In the genomic region with DNA sequence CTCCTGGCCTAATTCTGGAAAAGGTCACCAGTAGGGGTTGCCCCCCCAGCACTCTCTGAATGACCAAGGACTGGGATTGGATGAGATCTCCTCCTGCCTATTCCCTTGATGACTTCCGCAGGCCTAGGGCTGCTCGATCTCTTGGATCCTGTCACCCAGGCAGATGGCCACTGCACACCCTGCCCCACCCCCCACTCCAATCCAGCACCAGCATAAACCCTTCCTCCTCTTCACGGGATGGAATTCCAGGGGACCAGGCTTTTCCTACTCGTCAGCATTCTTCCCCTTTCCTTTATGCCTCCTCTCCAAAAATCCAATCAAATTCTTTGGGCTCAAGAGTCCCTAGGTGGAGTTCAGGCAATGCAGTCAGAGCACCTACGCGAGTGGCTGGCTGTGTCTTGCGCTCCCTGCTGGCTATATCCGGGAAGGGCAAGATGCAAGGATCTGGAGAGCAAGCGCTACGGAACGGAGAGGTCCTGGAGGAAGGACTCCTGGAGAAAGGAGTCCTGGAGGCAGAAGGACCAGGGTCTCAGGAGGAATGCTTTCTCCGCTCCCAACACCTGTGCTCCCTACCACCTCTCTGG, we compare ENCODE assay signal across 10 mouse cellular contexts. TPM values are rescaled to one million over a fixed set of nuclear protein-coding genes. Genes with fewer than 3 reads are reported as not detected.
DNase-seq lines count a peak whose midpoint lies in the region; ATAC-seq and TF ChIP-seq lines count a peak whose summit lies in the region.
"Had no signal": no experiment of that assay in that cellular context is flagged by ENCODE, and none has a peak within 500 bp of the region (broad histone marks: within the 10 kb centered on the region; RNA-seq: fewer than 3 reads in every experiment).

No protein-coding gene starts in this region.

- TF ChIP-seq CTCF in forebrain, postnatal 0 days (IDR thresholded peaks at IDR 0.05; ENCODE audit: low read depth): peak; percentile 80
- TF ChIP-seq CTCF in intestine, postnatal 0 days (IDR thresholded peaks at IDR 0.05; ENCODE audit: low read depth): peak; percentile 89

- DNase-seq in layer of hippocampus, adult 11-12 months (ENCODE audit: low spot score): peak; percentile 68
- no peak for DNase-seq in layer of hippocampus, adult 9-11 months
- DNase-seq in cerebellum, adult 8-10 months: peak; percentile 81
- peak; percentile 62 for DNase-seq in forebrain, postnatal 0 days
- peak; percentile 83 for DNase-seq in limb, embryonic 11.5 days (ENCODE audit: low spot score)

- ATAC-seq in forebrain, postnatal 0 days: peak; percentile 57; the same call in 1 of the 2 replicates
- no peak for ATAC-seq in intestine, postnatal 0 days
- ATAC-seq in limb, embryonic 11.5 days (ENCODE audit: insufficient number of reproducible peaks, low FRiP score, low TSS enrichment, low read depth): peak; percentile 64; the same call in 1 of the 2 replicates
- no peak; the same call in 1 of the 2 replicates for ATAC-seq in midbrain, embryonic 16.5 days
- ATAC-seq in stomach, embryonic 15.5 days (ENCODE audit: insufficient read depth, low FRiP score, low read depth): 0 out of 2 replicates have a peak, but pooled peaks have one; percentile 45

- 20% methylated on average over 12 of the region's 12 CpGs for WGBS in forebrain, postnatal 0 days
- WGBS in intestine, postnatal 0 days: 17% methylated on average over 12 of the region's 12 CpGs
- 25% methylated on average over 12 of the region's 12 CpGs for WGBS in limb, embryonic 11.5 days
- 20% methylated on average over 12 of the region's 12 CpGs for WGBS in midbrain, embryonic 16.5 days
- WGBS in stomach, embryonic 15.5 days: 13% methylated on average over 12 of the region's 12 CpGs

- H3K9me3 ChIP-seq in forebrain, postnatal 0 days (ENCODE audit: low read length): no peaks in the 10 kb centered on the region
- no peaks in the 10 kb centered on the region for H3K9me3 ChIP-seq in intestine, postnatal 0 days (ENCODE audit: control insufficient read depth)
- H3K9me3 ChIP-seq in limb, embryonic 11.5 days (ENCODE audit: control insufficient read depth, low read length): no peaks in the 10 kb centered on the region
- no peaks in the 10 kb centered on the region for H3K9me3 ChIP-seq in midbrain, embryonic 16.5 days (replicated peaks; ENCODE audit: control insufficient read depth, low read length, poor library complexity, severe bottlenecking)
- no peaks in the 10 kb centered on the region for H3K9me3 ChIP-seq in stomach, embryonic 15.5 days

- no peaks in the 10 kb centered on the region for H3K36me3 ChIP-seq in forebrain, postnatal 0 days (ENCODE audit: insufficient read depth)
- H3K36me3 ChIP-seq in intestine, postnatal 0 days (ENCODE audit: control insufficient read depth, insufficient read depth): no peaks in the 10 kb centered on the region
- no peaks in the 10 kb centered on the region for H3K36me3 ChIP-seq in limb, embryonic 11.5 days (ENCODE audit: control insufficient read depth, insufficient read depth, low read length)
- H3K36me3 ChIP-seq in midbrain, embryonic 16.5 days (ENCODE audit: control insufficient read depth, insufficient read depth, low read length): no peaks in the 10 kb centered on the region
- H3K36me3 ChIP-seq in stomach, embryonic 15.5 days: no peaks in the 10 kb centered on the region

- H3K4me1 ChIP-seq in forebrain, postnatal 0 days (ENCODE audit: insufficient read depth): no peaks in the 10 kb centered on the region
- H3K4me1 ChIP-seq in intestine, postnatal 0 days (replicated peaks; ENCODE audit: control insufficient read depth, insufficient read depth, low read length): no peaks in the 10 kb centered on the region
- H3K4me1 ChIP-seq in limb, embryonic 11.5 days (ENCODE audit: control insufficient read depth, insufficient read depth, low read length): no peaks in the 10 kb centered on the region
- H3K4me1 ChIP-seq in midbrain, embryonic 16.5 days (ENCODE audit: control insufficient read depth, insufficient read depth, low read length): peaks cover 2% of the 10 kb centered on the region; the same call in 1 of the 2 replicates
- no peaks in the 10 kb centered on the region for H3K4me1 ChIP-seq in stomach, embryonic 15.5 days

- no peak overlapping the region for H3K9ac ChIP-seq in forebrain, postnatal 0 days
- no peak overlapping the region for H3K9ac ChIP-seq in intestine, postnatal 0 days (ENCODE audit: low read depth, low read length)
- H3K9ac ChIP-seq in limb, embryonic 11.5 days (ENCODE audit: low read length): no peak overlapping the region; the same call in 1 of the 2 replicates
- H3K9ac ChIP-seq in midbrain, embryonic 16.5 days (ENCODE audit: low read depth, low read length): no peak overlapping the region
- H3K9ac ChIP-seq in stomach, embryonic 15.5 days: no peak overlapping the region

- no peak overlapping the region for H3K27ac ChIP-seq in forebrain, postnatal 0 days (ENCODE audit: low read depth, low read length)
- no peak overlapping the region for H3K27ac ChIP-seq in intestine, postnatal 0 days (ENCODE audit: low read depth, low read length)
- no peak overlapping the region for H3K27ac ChIP-seq in limb, embryonic 11.5 days (replicated peaks; ENCODE audit: low read depth, low read length)
- 0 out of 2 replicates have a peak overlapping the region, but pooled peaks have one; percentile 35 for H3K27ac ChIP-seq in midbrain, embryonic 16.5 days (ENCODE audit: low read length)
- H3K27ac ChIP-seq in stomach, embryonic 15.5 days: no peak overlapping the region

- no peaks in the 10 kb centered on the region for H3K27me3 ChIP-seq in forebrain, postnatal 0 days (ENCODE audit: insufficient read depth, low read length)
- peaks cover 11% of the 10 kb centered on the region; the same call in 1 of the 2 replicates for H3K27me3 ChIP-seq in intestine, postnatal 0 days (replicated peaks; ENCODE audit: control insufficient read depth, insufficient read depth, low read length)
- H3K27me3 ChIP-seq in limb, embryonic 11.5 days (ENCODE audit: control insufficient read depth, insufficient read depth, low read length): peaks cover 15% of the 10 kb centered on the region
- H3K27me3 ChIP-seq in midbrain, embryonic 16.5 days (ENCODE audit: control insufficient read depth, insufficient read depth, low read depth, low read length): 0 out of 2 replicates have a peak, but pooled peaks cover 5% of the 10 kb centered on the region
- 0 out of 2 replicates have a peak, but pooled peaks cover 2% of the 10 kb centered on the region for H3K27me3 ChIP-seq in stomach, embryonic 15.5 days (replicated peaks)

- H3K4me2 ChIP-seq in forebrain, postnatal 0 days (ENCODE audit: low read depth): no peak overlapping the region
- no peak overlapping the region for H3K4me2 ChIP-seq in intestine, postnatal 0 days (replicated peaks; ENCODE audit: low read depth)
- H3K4me2 ChIP-seq in limb, embryonic 11.5 days (ENCODE audit: low read depth, severe bottlenecking): no peak overlapping the region
- H3K4me2 ChIP-seq in midbrain, embryonic 16.5 days (ENCODE audit: low read length): no peak overlapping the region
- H3K4me2 ChIP-seq in stomach, embryonic 15.5 days: no peak overlapping the region

- no peak overlapping the region for H3K4me3 ChIP-seq in forebrain, postnatal 0 days (ENCODE audit: low read depth, low read length)
- H3K4me3 ChIP-seq in intestine, postnatal 0 days (ENCODE audit: low read depth, low read length): no peak overlapping the region
- no peak overlapping the region for H3K4me3 ChIP-seq in limb, embryonic 11.5 days (ENCODE audit: low read depth, low read length)
- no peak overlapping the region for H3K4me3 ChIP-seq in midbrain, embryonic 16.5 days (ENCODE audit: low read depth, low read length)
- H3K4me3 ChIP-seq in stomach, embryonic 15.5 days (replicated peaks): no peak overlapping the region

RNA-seq across cellular contexts. Expression of a gene that starts 7.1 kb away (rescaled TPM):
- 274 and 518 TPM in 2 replicates for total RNA-seq in forebrain, postnatal 0 days (2014; rRNA removed)
- polyA plus RNA-seq in forebrain, postnatal 0 days (2015; fragmentation: Nextera tagmentation; extraction: Ambion mirVana): 131 and 237 TPM in 2 replicates
- polyA plus RNA-seq in intestine, postnatal 0 days (2015; fragmentation: Nextera tagmentation; extraction: Ambion mirVana): 10.0 and 10.4 TPM in 2 replicates
- 0.38 and 0.39 TPM in 2 replicates for polyA plus RNA-seq in limb, embryonic 11.5 days (2014; fragmentation: Nextera tagmentation; extraction: Ambion mirVana)
- 417 and 440 TPM in 2 replicates for polyA plus RNA-seq in midbrain, embryonic 16.5 days (2015; fragmentation: Nextera tagmentation; extraction: Ambion mirVana)
- polyA plus RNA-seq in stomach, embryonic 15.5 days (2015; fragmentation: Nextera tagmentation; extraction: Ambion mirVana): 15.5 and 16.7 TPM in 2 replicates

RNA-seq across cellular contexts. Expression of a gene that starts 28.9 kb away (rescaled TPM):
- not detected in 2 replicates for total RNA-seq in forebrain, postnatal 0 days (2014; rRNA removed)
- 0.48 and 0.51 TPM in 2 replicates for polyA plus RNA-seq in forebrain, postnatal 0 days (2015; fragmentation: Nextera tagmentation; extraction: Ambion mirVana)
- polyA plus RNA-seq in intestine, postnatal 0 days (2015; fragmentation: Nextera tagmentation; extraction: Ambion mirVana): 1.1 and 5.0 TPM in 2 replicates
- polyA plus RNA-seq in limb, embryonic 11.5 days (2014; fragmentation: Nextera tagmentation; extraction: Ambion mirVana): not detected in 2 replicates
- 0.46 and 1.6 TPM in 2 replicates for polyA plus RNA-seq in midbrain, embryonic 16.5 days (2015; fragmentation: Nextera tagmentation; extraction: Ambion mirVana)
- 15.1 and 16.3 TPM in 2 replicates for polyA plus RNA-seq in stomach, embryonic 15.5 days (2015; fragmentation: Nextera tagmentation; extraction: Ambion mirVana)
- total RNA-seq: adrenal gland, postnatal 4 days had no signal
- polyA plus RNA-seq: liver, embryonic 16.5 days had no signal

RNA-seq across cellular contexts. Expression of a gene that starts 34.5 kb away (rescaled TPM):
- total RNA-seq in forebrain, postnatal 0 days (2014; rRNA removed): 76.6 and 106 TPM in 2 replicates
- polyA plus RNA-seq in forebrain, postnatal 0 days (2015; fragmentation: Nextera tagmentation; extraction: Ambion mirVana): 59.4 and 67.0 TPM in 2 replicates
- 102 and 103 TPM in 2 replicates for polyA plus RNA-seq in intestine, postnatal 0 days (2015; fragmentation: Nextera tagmentation; extraction: Ambion mirVana)
- polyA plus RNA-seq in limb, embryonic 11.5 days (2014; fragmentation: Nextera tagmentation; extraction: Ambion mirVana): 29.8 and 32.3 TPM in 2 replicates
- polyA plus RNA-seq in midbrain, embryonic 16.5 days (2015; fragmentation: Nextera tagmentation; extraction: Ambion mirVana): 99.7 and 109 TPM in 2 replicates
- polyA plus RNA-seq in stomach, embryonic 15.5 days (2015; fragmentation: Nextera tagmentation; extraction: Ambion mirVana): 163 and 173 TPM in 2 replicates

RNA-seq across cellular contexts. Expression of a gene that starts 43.4 kb away (rescaled TPM):
- total RNA-seq in forebrain, postnatal 0 days (2014; rRNA removed): 105 and 115 TPM in 2 replicates
- 1,342 and 1,370 TPM in 2 replicates for polyA plus RNA-seq in forebrain, postnatal 0 days (2015; fragmentation: Nextera tagmentation; extraction: Ambion mirVana)
- 1,650 and 1,730 TPM in 2 replicates for polyA plus RNA-seq in intestine, postnatal 0 days (2015; fragmentation: Nextera tagmentation; extraction: Ambion mirVana)
- polyA plus RNA-seq in limb, embryonic 11.5 days (2014; fragmentation: Nextera tagmentation; extraction: Ambion mirVana): 1,608 and 1,642 TPM in 2 replicates
- 1,185 and 1,247 TPM in 2 replicates for polyA plus RNA-seq in midbrain, embryonic 16.5 days (2015; fragmentation: Nextera tagmentation; extraction: Ambion mirVana)
- 1,590 and 1,651 TPM in 2 replicates for polyA plus RNA-seq in stomach, embryonic 15.5 days (2015; fragmentation: Nextera tagmentation; extraction: Ambion mirVana)

RNA-seq across cellular contexts. Expression of a gene that starts 51.6 kb away (rescaled TPM):
- 16.8 and 27.1 TPM in 2 replicates for total RNA-seq in forebrain, postnatal 0 days (2014; rRNA removed)
- polyA plus RNA-seq in forebrain, postnatal 0 days (2015; fragmentation: Nextera tagmentation; extraction: Ambion mirVana): 17.9 and 19.8 TPM in 2 replicates
- polyA plus RNA-seq in intestine, postnatal 0 days (2015; fragmentation: Nextera tagmentation; extraction: Ambion mirVana): 17.0 and 17.2 TPM in 2 replicates
- 36.7 and 40.2 TPM in 2 replicates for polyA plus RNA-seq in limb, embryonic 11.5 days (2014; fragmentation: Nextera tagmentation; extraction: Ambion mirVana)
- 20.7 and 20.8 TPM in 2 replicates for polyA plus RNA-seq in midbrain, embryonic 16.5 days (2015; fragmentation: Nextera tagmentation; extraction: Ambion mirVana)
- 57.6 and 61.7 TPM in 2 replicates for polyA plus RNA-seq in stomach, embryonic 15.5 days (2015; fragmentation: Nextera tagmentation; extraction: Ambion mirVana)

Comparison
In these comparisons a context has a peak if more than half of its experiments do, and no peak if none do; other contexts are left out.
1. ATAC-seq: peak in forebrain, postnatal 0 days (single experiment), limb, embryonic 11.5 days (single experiment) and stomach, embryonic 15.5 days (single experiment); none in intestine, postnatal 0 days (single experiment) and midbrain, embryonic 16.5 days (single experiment).